Mouse (Mus musculus): Measurements from ENCODE around the gene Dusp10.

DNA sequence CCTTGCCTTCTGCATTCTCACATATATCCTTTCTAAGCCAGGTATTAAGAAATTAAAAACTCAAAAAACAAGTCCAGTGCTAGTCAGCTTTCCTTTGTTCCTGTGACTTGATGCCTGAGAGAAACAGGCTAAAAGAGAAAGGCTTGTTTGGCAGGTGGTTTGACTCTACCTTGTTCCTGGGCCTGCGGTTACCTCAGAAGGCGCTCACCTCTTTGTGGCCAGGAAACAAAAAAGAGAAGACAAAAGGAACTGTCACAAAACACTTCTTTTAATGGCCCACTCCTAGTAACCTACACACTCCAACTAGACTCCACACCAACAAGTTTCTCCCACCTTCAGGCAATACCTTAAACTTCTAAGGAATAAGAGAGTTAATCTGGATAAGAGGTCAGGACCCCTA lies 11.5 kb downstream of the Dusp10 start:
- TF ChIP-seq CTCF (IDR thresholded peaks at IDR 0.05; ENCODE audit: insufficient read depth, low read length) (no peak), POLR2A (IDR thresholded peaks at IDR 0.05; ENCODE audit: borderline replicate concordance, extremely low read depth, low read depth, low read length) (no peak)
